Mouse (Mus musculus) heart, postnatal 0 days (tissue): ENCODE results near the gene Tor4a. TPM values are rescaled to one million over a fixed set of nuclear protein-coding genes. Genes with fewer than 3 reads are reported as not detected.

ENCODE experiments used
- ATAC-seq: fragments of 200-750 bp; cut with Nextera tagmentation; 2 replicates; pipeline ENCODE4 v1.8.0; 2017; ENCODE audit warnings: low read depth, moderate number of reproducible peaks, moderate library complexity; ENCODE audit not compliant: insufficient read depth
- DNase-seq: peaks from one replicate; pipeline ENCODE4 v3.0.0-alpha.2; 2016; ENCODE audit warnings: low spot score
- H3K27ac ChIP-seq: fragments of 300-500 bp; sonication (generic); 2 replicates; pipeline ENCODE4 v1.5.1; 2014; ENCODE audit warnings: low read depth, mild to moderate bottlenecking
- H3K27me3 ChIP-seq: fragments of 300-500 bp; sonication (generic); 2 replicates; pipeline ENCODE4 v1.6.1; 2014; ENCODE audit warnings: low read length, mixed read lengths; ENCODE audit not compliant: control insufficient read depth, insufficient read depth
- H3K36me3 ChIP-seq: fragments of 300-500 bp; sonication (generic); replicated peaks from 2 replicates; pipeline ENCODE4 v1.6.1; 2014; ENCODE audit warnings: low read length, mixed read lengths; ENCODE audit not compliant: control insufficient read depth, insufficient read depth
- H3K4me1 ChIP-seq: fragments of 300-500 bp; sonication (generic); 2 replicates; pipeline ENCODE4 v1.6.1; 2014; ENCODE audit warnings: antibody characterized with exemption; ENCODE audit not compliant: control insufficient read depth, insufficient read depth
- H3K4me2 ChIP-seq: fragments of 300-500 bp; sonication (generic); 2 replicates; pipeline ENCODE4 v1.6.1; 2014; ENCODE audit warnings: low read depth, mild to moderate bottlenecking, low read length, moderate library complexity
- H3K4me3 ChIP-seq: fragments of 300-500 bp; sonication (generic); 2 replicates; pipeline ENCODE4 v1.5.1; 2014; ENCODE audit warnings: low read depth, low read length
- H3K9ac ChIP-seq: fragments of 300-500 bp; sonication (generic); replicated peaks from 2 replicates; pipeline ENCODE4 v1.6.1; 2014; ENCODE audit warnings: low read depth, low read length, mixed read lengths
- H3K9me3 ChIP-seq: fragments of 300-500 bp; sonication (generic); replicated peaks from 2 replicates; pipeline ENCODE4 v1.6.1; 2016; ENCODE audit warnings: low read length; ENCODE audit not compliant: control insufficient read depth
- CTCF ChIP-seq: IDR thresholded peaks from 2 replicates; pipeline ENCODE4 v1.5.1; 2016; ENCODE audit warnings: antibody characterized with exemption, control low read depth, low read depth
- EP300 ChIP-seq: IDR thresholded peaks from 2 replicates; pipeline ENCODE4 v1.6.1; 2016; ENCODE audit warnings: antibody characterized with exemption, low read depth
- WGBS: fragments of 180-500 bp; shearing (Covaris S2); extraction: QIAGEN DNeasy Blood & Tissue Kit; methylation state at CpG from one replicate; pipeline ENCODE4 v1.1.7; 2014; 5-methylcytosine and 5-hydroxymethylcytosine counted together
- polyA plus RNA-seq: library from polyadenylated mRNA; unstranded; fragments of >200 nt; fragmentation: Nextera tagmentation; extraction: Ambion mirVana; gene quantifications from 2 replicates; pipeline ENCODE4 v1.2.1, GENCODE M21; 2015
- total RNA-seq: library from RNA; depleted of rRNA; stranded (reverse); fragments of >200 nt; gene quantifications from 2 replicates; pipeline ENCODE4 v1.2.3, GENCODE M21; 2014; ENCODE audit warnings: low replicate concordance

The Tor4a gene
- total and polyA plus RNA-seq, 2 experiments from 2014 or later, result 4.4 to 8.6 TPM

GRCm38 (mm10) chr2:25217666-25218065, 21.0 kb upstream of the Tor4a start:
- Histone ChIP-seq H3K4me2 (no peak overlapping the region), H3K27me3 (no peaks in the 10 kb centered on the region), H3K27ac (no peak overlapping the region), H3K4me1 (no peaks in the 10 kb centered on the region), H3K9me3 (no peaks in the 10 kb centered on the region), H3K36me3 (peaks cover 11% of the 10 kb centered on the region), H3K9ac (no peak overlapping the region), H3K4me3 (no peak overlapping the region)
- TF ChIP-seq EP300 (no peak), CTCF (no peak)
- ATAC-seq (no peak), DNase-seq (no peak)
- 52% methylated on average over 2 of the region's 2 CpGs for WGBS

- H3K9ac ChIP-seq, result no peak within 1 kb of the TSS
- WGBS, result 71% methylated on average over 3 of the region's 3 CpGs
- DNase-seq (no peak), ATAC-seq (no peak)
- H3K4me3 ChIP-seq, result no peak within 1 kb of the TSS
- H3K27ac ChIP-seq, result no peak within 1 kb of the TSS
- H3K36me3 ChIP-seq, result no peaks in the 10 kb centered on the region
- H3K4me1 ChIP-seq, result peaks cover 10% of the 10 kb centered on the region
- TF ChIP-seq EP300 (no peak), CTCF (no peak)
- no peaks in the 10 kb centered on the region for H3K27me3 ChIP-seq
- no peak within 1 kb of the TSS for H3K4me2 ChIP-seq
- no peaks in the 10 kb centered on the region for H3K9me3 ChIP-seq
Measured at GRCm38 (mm10) chr2:25214444-25214843, 17.8 kb upstream of the Tor4a start, which contains the start of gene Stpg3. Gene Stpg3, minus strand, starts transcription at chr2:25214637.

- Histone ChIP-seq H3K4me3 (no peak overlapping the region), H3K9me3 (no peaks in the 10 kb centered on the region), H3K4me2 (no peak overlapping the region), H3K4me1 (peaks cover 10% of the 10 kb centered on the region), H3K9ac (no peak overlapping the region), H3K27ac (no peak overlapping the region), H3K27me3 (no peaks in the 10 kb centered on the region), H3K36me3 (peaks cover 8% of the 10 kb centered on the region; the same call in 1 of the 2 replicates)
- ATAC-seq (no peak), DNase-seq (no peak)
- TF ChIP-seq EP300 (no peak), CTCF (no peak)
- WGBS, result 54% methylated on average over 23 of the region's 23 CpGs
Measured at GRCm38 (mm10) chr2:25213266-25213865, 16.7 kb upstream of the Tor4a start.

- no peaks in the 10 kb centered on the region for H3K9me3 ChIP-seq
- H3K4me2 ChIP-seq, result peak within 1 kb of the TSS; percentile 87
- ATAC-seq (peak; percentile 95), DNase-seq (peak; percentile 91)
- peak within 1 kb of the TSS; percentile 78 for H3K9ac ChIP-seq
- TF ChIP-seq EP300 (peak; percentile 29; the same call in 1 of the 2 replicates), CTCF (no peak)
- H3K4me3 ChIP-seq, result peak within 1 kb of the TSS; percentile 84
- H3K27me3 ChIP-seq, result no peaks in the 10 kb centered on the region
- peaks cover 10% of the 10 kb centered on the region for H3K4me1 ChIP-seq
- peaks cover 26% of the 10 kb centered on the region for H3K36me3 ChIP-seq
- under 1% methylated on average over 44 of the region's 44 CpGs for WGBS
- peak within 1 kb of the TSS; percentile 85 for H3K27ac ChIP-seq
Measured at GRCm38 (mm10) chr2:25211121-25211670, 14.5 kb upstream of the Tor4a start, which contains the start of gene Nelfb. Gene Nelfb, minus strand, starts transcription at chr2:25211489.

GRCm38 (mm10) chr2:25210686-25211085, 14.0 kb upstream of the Tor4a start:
- Histone ChIP-seq H3K4me3 (peak overlapping the region; percentile 84), H3K36me3 (peaks cover 32% of the 10 kb centered on the region), H3K27me3 (no peaks in the 10 kb centered on the region), H3K9ac (peak overlapping the region; percentile 78), H3K4me1 (peaks cover 10% of the 10 kb centered on the region), H3K9me3 (no peaks in the 10 kb centered on the region), H3K27ac (peak overlapping the region; percentile 85), H3K4me2 (peak overlapping the region; percentile 87)
- DNase-seq (no peak), ATAC-seq (peak; percentile 14)
- under 1% methylated on average over 24 of the region's 24 CpGs for WGBS
- TF ChIP-seq CTCF (no peak), EP300 (no peak)

- no peak for DNase-seq
- no peaks in the 10 kb centered on the region for H3K27me3 ChIP-seq
- no peak overlapping the region for H3K4me3 ChIP-seq
- ATAC-seq, result no peak
- no peak for TF ChIP-seq CTCF
- TF ChIP-seq EP300, result no peak
- H3K27ac ChIP-seq, result no peak overlapping the region
- H3K4me1 ChIP-seq, result peaks cover 10% of the 10 kb centered on the region
- 75% methylated on average over 1 of the region's 1 CpGs for WGBS
- no peaks in the 10 kb centered on the region for H3K9me3 ChIP-seq
- H3K36me3 ChIP-seq, result peaks cover 62% of the 10 kb centered on the region
- H3K9ac ChIP-seq, result no peak overlapping the region
- H3K4me2 ChIP-seq, result no peak overlapping the region
Measured at GRCm38 (mm10) chr2:25207593-25207992, 10.9 kb upstream of the Tor4a start.
